ENCODE assay signal across 8 mouse cellular contexts in genomic region chr10:122886055-122886915, GRCm38 (mm10).
DNase-seq lines count a peak whose midpoint lies in the region; ATAC-seq and TF ChIP-seq lines count a peak whose summit lies in the region.

No protein-coding gene starts in this region.

- H3K36me3 ChIP-seq in megakaryocyte, embryonic 14.5 days (replicated peaks; ENCODE audit: low read length), result no peaks in the 10 kb centered on the region
- no peaks in the 10 kb centered on the region for H3K36me3 ChIP-seq in hindbrain, postnatal 0 days (ENCODE audit: insufficient read depth, low read length)
- no peaks in the 10 kb centered on the region for H3K36me3 ChIP-seq in liver, embryonic 16.5 days (ENCODE audit: control insufficient read depth, insufficient read depth)

- DNase-seq in cerebellum, postnatal 25 days, result peak; percentile 63 to 71
- DNase-seq in gastrocnemius, adult 18-20 months (ENCODE audit: low spot score), result peak; percentile 51
- DNase-seq in hindbrain, postnatal 0 days (ENCODE audit: low spot score), result peak; percentile 72
- peak; percentile 87 for DNase-seq in retina, postnatal 1 day
- DNase-seq in B cell, adult 2 months, result no peak

- WGBS in hindbrain, postnatal 0 days, result 3% methylated on average over 25 of the region's 26 CpGs
- 24% methylated on average over 24 of the region's 26 CpGs for WGBS in liver, embryonic 16.5 days (ENCODE audit: insufficient replicate concordance)

- H3K9ac ChIP-seq in hindbrain, postnatal 0 days (replicated peaks; ENCODE audit: low read length), result peak overlapping the region; percentile 2; the same call in 1 of the 2 replicates
- H3K9ac ChIP-seq in liver, embryonic 16.5 days (ENCODE audit: low read depth, low read length), result 0 out of 2 replicates have a peak overlapping the region, but pooled peaks have one; percentile 40

- TF ChIP-seq CTCF in hindbrain, postnatal 0 days (IDR thresholded peaks at IDR 0.05; ENCODE audit: low read depth), result no peak

- peak overlapping the region; percentile 77 for H3K27ac ChIP-seq in hindbrain, postnatal 0 days
- H3K27ac ChIP-seq in liver, embryonic 16.5 days (ENCODE audit: low read length), result no peak overlapping the region

- H3K4me3 ChIP-seq in megakaryocyte, embryonic 14.5 days (replicated peaks), result peak overlapping the region; percentile 89
- no peak overlapping the region for H3K4me3 ChIP-seq in hindbrain, postnatal 0 days (ENCODE audit: low read length)
- peak overlapping the region; percentile 20; the same call in 1 of the 2 replicates for H3K4me3 ChIP-seq in liver, embryonic 16.5 days (ENCODE audit: low read depth, low read length)

- peaks cover 69% of the 10 kb centered on the region for H3K4me1 ChIP-seq in megakaryocyte, embryonic 14.5 days
- peaks cover 49% of the 10 kb centered on the region for H3K4me1 ChIP-seq in hindbrain, postnatal 0 days (ENCODE audit: insufficient read depth, low read length)
- peaks cover 3% of the 10 kb centered on the region; the same call in 1 of the 2 replicates for H3K4me1 ChIP-seq in liver, embryonic 16.5 days (ENCODE audit: control insufficient read depth, low read depth, low read length)

- no peak for ATAC-seq in megakaryocyte, adult 5-6 weeks (ENCODE audit: poor library complexity, severe bottlenecking)
- peak; percentile 4; the same call in 1 of the 2 replicates for ATAC-seq in hindbrain, postnatal 0 days
- no peak for ATAC-seq in liver, embryonic 16.5 days (ENCODE audit: low read depth)

- peak overlapping the region; percentile 34 for H3K4me2 ChIP-seq in hindbrain, postnatal 0 days (ENCODE audit: low read depth, low read length)
- peak overlapping the region; percentile 38 for H3K4me2 ChIP-seq in liver, embryonic 16.5 days (ENCODE audit: low read depth, low read length)

- no peaks in the 10 kb centered on the region for H3K27me3 ChIP-seq in megakaryocyte, embryonic 14.5 days (replicated peaks)
- no peaks in the 10 kb centered on the region for H3K27me3 ChIP-seq in hindbrain, postnatal 0 days (ENCODE audit: insufficient read depth, low read length)
- H3K27me3 ChIP-seq in liver, embryonic 16.5 days (ENCODE audit: control insufficient read depth, insufficient read depth, low read depth, low read length), result no peaks in the 10 kb centered on the region

- H3K9me3 ChIP-seq in megakaryocyte, embryonic 14.5 days, result no peaks in the 10 kb centered on the region
- H3K9me3 ChIP-seq in hindbrain, postnatal 0 days (ENCODE audit: low read length), result no peaks in the 10 kb centered on the region
- no peaks in the 10 kb centered on the region for H3K9me3 ChIP-seq in liver, embryonic 16.5 days (replicated peaks; ENCODE audit: control insufficient read depth, low read length)

Comparison
In these comparisons a context has a peak if more than half of its experiments do, and no peak if none do; other contexts are left out.
1. DNase-seq: peak in cerebellum, postnatal 25 days (2 of 2), gastrocnemius, adult 18-20 months (single experiment), hindbrain, postnatal 0 days (single experiment) and retina, postnatal 1 day (single experiment); none in B cell, adult 2 months (0 of 2).